ENCODE assay signal across 8 mouse cellular contexts in genomic region chr11:100738066-100738604, GRCm38 (mm10). TPM values are rescaled to one million over a fixed set of nuclear protein-coding genes. Genes with fewer than 3 reads are reported as not detected.
DNase-seq lines count a peak whose midpoint lies in the region; ATAC-seq and TF ChIP-seq lines count a peak whose summit lies in the region.

Gene Rab5c (minus strand): TSS chr11:100738215.

- H3K36me3 ChIP-seq in G1E (replicated peaks): peaks cover 31% of the 10 kb centered on the region
- H3K36me3 ChIP-seq in forebrain, embryonic 16.5 days (ENCODE audit: control insufficient read depth, insufficient read depth): no peaks in the 10 kb centered on the region; the same call in 1 of the 2 replicates
- H3K36me3 ChIP-seq in lung, embryonic 14.5 days (ENCODE audit: insufficient read depth): 0 out of 2 replicates have a peak, but pooled peaks cover 2% of the 10 kb centered on the region
- H3K36me3 ChIP-seq in thymus, adult 2 months (ENCODE audit: control insufficient read depth, insufficient read depth, low read length): peaks cover 1% of the 10 kb centered on the region; the same call in 1 of the 2 replicates

- peaks cover 47% of the 10 kb centered on the region for H3K4me1 ChIP-seq in G1E (ENCODE audit: insufficient read depth, low read depth, low read length)
- peaks cover 21% of the 10 kb centered on the region for H3K4me1 ChIP-seq in forebrain, embryonic 16.5 days (replicated peaks; ENCODE audit: control insufficient read depth, insufficient read depth, low read length)
- H3K4me1 ChIP-seq in lung, embryonic 14.5 days (ENCODE audit: insufficient read depth): peaks cover 6% of the 10 kb centered on the region
- peaks cover 11% of the 10 kb centered on the region for H3K4me1 ChIP-seq in olfactory bulb, adult 2 months (ENCODE audit: control insufficient read depth, insufficient read depth, low read length)
- H3K4me1 ChIP-seq in thymus, adult 2 months (replicated peaks; ENCODE audit: control insufficient read depth, insufficient read depth, low read length): peaks cover 18% of the 10 kb centered on the region

- under 1% methylated on average over 38 of the region's 39 CpGs for WGBS in forebrain, embryonic 16.5 days
- under 1% methylated on average over 39 of the region's 39 CpGs for WGBS in lung, embryonic 14.5 days
- WGBS in olfactory bulb, adult 2 months: 1% methylated on average over 39 of the region's 39 CpGs
- WGBS in thymus, adult 2 months: under 1% methylated on average over 39 of the region's 39 CpGs

- peak within 1 kb of the TSS; percentile 86 for H3K9ac ChIP-seq in forebrain, embryonic 16.5 days (replicated peaks; ENCODE audit: low read depth, low read length)
- peak within 1 kb of the TSS; percentile 90 for H3K9ac ChIP-seq in lung, embryonic 14.5 days

- peak; percentile 99 for DNase-seq in G1E (ENCODE audit: low spot score)
- DNase-seq in cerebellum, adult 18-20 months: peak; percentile 98 to 100
- peak; percentile 97 for DNase-seq in heart, postnatal 36 days
- DNase-seq in layer of hippocampus, adult 2 months (ENCODE audit: low spot score in 2 of 2): peak; percentile 99 to 100
- DNase-seq in lung, embryonic 14.5 days: peak; percentile 99
- DNase-seq in thymus, adult 2 months: peak; percentile 98

- H3K4me3 ChIP-seq in G1E (ENCODE audit: low read depth, low read length): peak within 1 kb of the TSS; percentile 97
- peak within 1 kb of the TSS; percentile 83 for H3K4me3 ChIP-seq in forebrain, embryonic 16.5 days (replicated peaks; ENCODE audit: low read length)
- peak within 1 kb of the TSS; percentile 97 for H3K4me3 ChIP-seq in layer of hippocampus, adult 2 months
- H3K4me3 ChIP-seq in lung, embryonic 14.5 days (ENCODE audit: low read depth, low read length): peak within 1 kb of the TSS; percentile 90
- peak within 1 kb of the TSS; percentile 75 for H3K4me3 ChIP-seq in olfactory bulb, adult 2 months (ENCODE audit: insufficient read depth, low read depth, low read length)
- peak within 1 kb of the TSS; percentile 90 for H3K4me3 ChIP-seq in thymus, adult 2 months (ENCODE audit: control insufficient read depth, insufficient read depth, low read length)

- H3K9me3 ChIP-seq in G1E (replicated peaks): no peaks in the 10 kb centered on the region
- H3K9me3 ChIP-seq in forebrain, embryonic 16.5 days (ENCODE audit: control insufficient read depth, low read length): no peaks in the 10 kb centered on the region
- no peaks in the 10 kb centered on the region for H3K9me3 ChIP-seq in lung, embryonic 14.5 days (ENCODE audit: low read depth, low read length)

- H3K4me2 ChIP-seq in forebrain, embryonic 16.5 days (ENCODE audit: low read length): peak within 1 kb of the TSS; percentile 89
- H3K4me2 ChIP-seq in lung, embryonic 14.5 days: peak within 1 kb of the TSS; percentile 84

- H3K27ac ChIP-seq in forebrain, embryonic 16.5 days (ENCODE audit: low read length): peak within 1 kb of the TSS; percentile 88
- H3K27ac ChIP-seq in layer of hippocampus, adult 2 months: peak within 1 kb of the TSS; percentile 96
- peak within 1 kb of the TSS; percentile 71 for H3K27ac ChIP-seq in lung, embryonic 14.5 days (ENCODE audit: low read depth)
- H3K27ac ChIP-seq in olfactory bulb, adult 2 months (ENCODE audit: insufficient read depth, low read depth, low read length): no peak within 1 kb of the TSS
- H3K27ac ChIP-seq in thymus, adult 2 months (ENCODE audit: control insufficient read depth, insufficient read depth, low read length): peak within 1 kb of the TSS; percentile 48

- peak; percentile 64 for TF ChIP-seq POLR2A in olfactory bulb, adult 2 months (IDR thresholded peaks at IDR 0.05; ENCODE audit: insufficient read depth, low read depth, low read length)
- TF ChIP-seq POLR2A in thymus, adult 2 months (IDR thresholded peaks at IDR 0.05; ENCODE audit: control insufficient read depth, extremely low read depth, insufficient read depth, low read length, poor library complexity): peak; percentile 77

- intact Hi-C loops in heart, postnatal 36 days (cut with DNase I): no loop called here

- peak; percentile 91 for ATAC-seq in G1E (ENCODE audit: extremely low read depth, insufficient number of reproducible peaks, low FRiP score, poor library complexity, severe bottlenecking)
- peak; percentile 100 for ATAC-seq in forebrain, embryonic 16.5 days
- ATAC-seq in lung, embryonic 14.5 days (ENCODE audit: insufficient read depth): peak; percentile 100

- H3K27me3 ChIP-seq in G1E (ENCODE audit: insufficient read depth, low read length): no peaks in the 10 kb centered on the region
- H3K27me3 ChIP-seq in forebrain, embryonic 16.5 days (replicated peaks; ENCODE audit: control insufficient read depth, insufficient read depth, low read length): no peaks in the 10 kb centered on the region
- H3K27me3 ChIP-seq in lung, embryonic 14.5 days (ENCODE audit: insufficient read depth, low read length): no peaks in the 10 kb centered on the region
- no peaks in the 10 kb centered on the region for H3K27me3 ChIP-seq in thymus, adult 2 months (ENCODE audit: control insufficient read depth, insufficient read depth, low read length)

- no peak for TF ChIP-seq CTCF in G1E (IDR thresholded peaks at IDR 0.05; ENCODE audit: low read depth, low read length)
- TF ChIP-seq CTCF in layer of hippocampus, adult 2 months (conservative IDR thresholded peaks at IDR 0.05): peak; percentile 41; the same call in 1 of the 2 replicates
- no peak for TF ChIP-seq CTCF in lung, embryonic 14.5 days (IDR thresholded peaks at IDR 0.05; ENCODE audit: low read depth)
- no peak for TF ChIP-seq CTCF in olfactory bulb, adult 2 months (IDR thresholded peaks at IDR 0.05; ENCODE audit: insufficient read depth, low read depth, low read length)
- no peak; the same call in 1 of the 2 replicates for TF ChIP-seq CTCF in thymus, adult 2 months (IDR thresholded peaks at IDR 0.05; ENCODE audit: borderline replicate concordance, control insufficient read depth, extremely low read depth, insufficient read depth, low read length, poor library complexity)

RNA-seq across cellular contexts. Expression of gene Rab5c, which starts in this region (rescaled TPM):
- total RNA-seq in G1E (2014; fragmentation: Nextera tagmentation) (181 and 202 TPM in 2 replicates), G1E (2017) (153 and 173 TPM in 2 replicates)
- 362 and 429 TPM in 2 replicates for polyA plus RNA-seq in G1E (2012)
- 37.6 and 38.9 TPM in 2 replicates for polyA plus RNA-seq in forebrain, embryonic 16.5 days (2015; fragmentation: Nextera tagmentation; extraction: Ambion mirVana)
- 10 to 100 TPM; 54.3 to 62.1 TPM for total RNA-seq in heart, postnatal 36 days (2021)
- total RNA-seq in layer of hippocampus, adult 2 months (2021): 100 to 1,000 TPM; 137 to 148 TPM
- polyA plus RNA-seq in lung, embryonic 14.5 days (2014; fragmentation: Nextera tagmentation; extraction: Ambion mirVana): 49.9 and 51.3 TPM in 2 replicates
- polyA plus RNA-seq in olfactory bulb, adult 2 months (2012; ENCODE audit: insufficient read depth, insufficient read length, low replicate concordance, missing spikeins): not detected in 2 replicates
- polyA plus RNA-seq in thymus, adult 2 months (2012; rRNA removed): 290 and 304 TPM in 2 replicates
